ENCODE assay signal across 8 mouse cellular contexts in genomic region chr2:134864985-134865645, GRCm38 (mm10).
DNase-seq lines count a peak whose midpoint lies in the region; ATAC-seq and TF ChIP-seq lines count a peak whose summit lies in the region.

No protein-coding gene starts in this region.

- no peaks in the 10 kb centered on the region for H3K4me1 ChIP-seq in hindbrain, postnatal 0 days (ENCODE audit: insufficient read depth, low read length)
- H3K4me1 ChIP-seq in hindbrain, embryonic 16.5 days (ENCODE audit: control insufficient read depth, insufficient read depth, low read depth, low read length), result no peaks in the 10 kb centered on the region

- peak; percentile 61 for DNase-seq in hindbrain, postnatal 0 days (ENCODE audit: low spot score)
- peak; percentile 90 to 95 for DNase-seq in adrenal gland, adult (ENCODE audit: inconsistent age in 2 of 2, low spot score in 1 of 2)
- peak; percentile 58 for DNase-seq in fibroblast of lung, adult 2 months (ENCODE audit: low read depth)
- peak; percentile 37 to 58 for DNase-seq in kidney, postnatal 4 days
- peak; percentile 56 for DNase-seq in testis, postnatal 14 days (ENCODE audit: low spot score)
- DNase-seq in MN1 (ENCODE audit: low spot score), result no peak
- no peak for DNase-seq in frontal cortex, postnatal 14 days (ENCODE audit: low spot score in 2 of 2)

- H3K27ac ChIP-seq in hindbrain, postnatal 0 days, result no peak overlapping the region
- H3K27ac ChIP-seq in hindbrain, embryonic 16.5 days (ENCODE audit: low read depth, low read length), result no peak overlapping the region

- no peaks in the 10 kb centered on the region for H3K27me3 ChIP-seq in hindbrain, postnatal 0 days (ENCODE audit: insufficient read depth, low read length)
- no peaks in the 10 kb centered on the region for H3K27me3 ChIP-seq in hindbrain, embryonic 16.5 days (replicated peaks; ENCODE audit: control insufficient read depth, insufficient read depth, low read length)

- 57% methylated on average over 7 of the region's 7 CpGs for WGBS in hindbrain, postnatal 0 days
- 72% methylated on average over 7 of the region's 7 CpGs for WGBS in hindbrain, embryonic 16.5 days

- TF ChIP-seq CTCF in hindbrain, postnatal 0 days (IDR thresholded peaks at IDR 0.05; ENCODE audit: low read depth), result no peak; the same call in 1 of the 2 replicates

- no peaks in the 10 kb centered on the region for H3K36me3 ChIP-seq in hindbrain, postnatal 0 days (ENCODE audit: insufficient read depth, low read length)
- no peaks in the 10 kb centered on the region for H3K36me3 ChIP-seq in hindbrain, embryonic 16.5 days (ENCODE audit: control insufficient read depth, insufficient read depth, low read length)

- no peak overlapping the region for H3K4me2 ChIP-seq in hindbrain, postnatal 0 days (ENCODE audit: low read depth, low read length)
- H3K4me2 ChIP-seq in hindbrain, embryonic 16.5 days (ENCODE audit: low read length), result no peak overlapping the region

- no peak overlapping the region for H3K4me3 ChIP-seq in hindbrain, postnatal 0 days (ENCODE audit: low read length)
- no peak overlapping the region for H3K4me3 ChIP-seq in hindbrain, embryonic 16.5 days (ENCODE audit: low read length)

- ATAC-seq in hindbrain, postnatal 0 days, result no peak
- ATAC-seq in hindbrain, embryonic 16.5 days, result no peak

- H3K9me3 ChIP-seq in hindbrain, postnatal 0 days (ENCODE audit: low read length), result no peaks in the 10 kb centered on the region
- no peaks in the 10 kb centered on the region for H3K9me3 ChIP-seq in hindbrain, embryonic 16.5 days (ENCODE audit: control insufficient read depth, low read length)

- no peak overlapping the region for H3K9ac ChIP-seq in hindbrain, postnatal 0 days (replicated peaks; ENCODE audit: low read length)
- H3K9ac ChIP-seq in hindbrain, embryonic 16.5 days (ENCODE audit: low read depth, low read length), result no peak overlapping the region

Comparison
In these comparisons a context has a peak if more than half of its experiments do, and no peak if none do; other contexts are left out.
1. DNase-seq: peak in hindbrain, postnatal 0 days (single experiment), adrenal gland, adult (2 of 2), fibroblast of lung, adult 2 months (single experiment), kidney, postnatal 4 days (2 of 2) and testis, postnatal 14 days (single experiment); none in MN1 (single experiment) and frontal cortex, postnatal 14 days (0 of 2).